Mouse (Mus musculus) ES-E14 (cell line): ENCODE measurements around the gene Platr17.

Experiments used
- CHD2 ChIP-seq: IDR thresholded peaks from 2 replicates; pipeline ENCODE4 v1.6.1; 2014; ENCODE audit warnings: mild to moderate bottlenecking, low read depth, low read length, inconsistent platforms
- MAFK ChIP-seq: IDR thresholded peaks from 2 replicates; pipeline ENCODE4 v1.6.1; 2014; ENCODE audit warnings: mild to moderate bottlenecking, low read depth, low read length, inconsistent platforms; ENCODE audit not compliant: insufficient read depth
- ZC3H11A ChIP-seq: IDR thresholded peaks from 2 replicates; pipeline ENCODE4 v1.6.1; 2012; ENCODE audit warnings: low read depth, mild to moderate bottlenecking, inconsistent platforms, low read length, borderline replicate concordance
- ZNF384 ChIP-seq: IDR thresholded peaks from 2 replicates; pipeline ENCODE4 v1.6.1; 2012; ENCODE audit warnings: low read depth, low read length, inconsistent platforms

DNA sequence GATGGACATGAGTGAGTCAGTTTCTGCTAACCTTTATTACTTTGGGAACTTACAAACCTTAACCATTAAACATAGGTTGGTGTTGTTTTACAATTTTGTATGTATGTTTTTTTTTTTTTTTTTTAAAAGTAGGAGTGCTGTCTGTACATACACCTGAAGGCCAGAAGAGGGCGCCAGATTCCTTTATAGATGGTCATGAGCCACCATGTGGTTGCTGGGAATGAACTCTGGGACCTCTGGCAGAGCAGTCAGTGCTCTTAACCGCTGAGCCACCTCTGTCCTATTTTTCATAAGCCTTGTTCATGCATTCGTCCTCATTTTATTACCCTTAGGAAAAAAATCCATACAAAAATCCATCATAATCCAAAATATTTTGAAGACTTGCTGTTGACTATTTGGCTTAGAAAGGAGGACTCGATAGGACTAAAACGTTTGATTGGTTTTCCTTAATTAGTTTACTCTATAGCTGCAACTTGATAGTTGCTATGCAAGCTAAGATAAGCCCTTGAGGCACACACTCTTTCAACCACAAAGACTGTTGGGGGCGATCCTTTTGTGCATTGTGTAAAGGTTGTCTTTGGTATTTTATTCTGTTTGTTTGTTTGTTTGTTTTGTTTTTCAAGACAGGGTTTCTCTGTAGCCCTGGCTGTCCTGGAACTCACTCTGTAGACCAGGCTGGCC is 7.7 kb upstream of the Platr17 start:
- TF ChIP-seq CHD2 (no peak), ZC3H11A (peak; percentile 63; the same call in 1 of the 2 replicates), ZNF384 (peak; percentile 99), MAFK (no peak)
